Comparison of ENCODE assay signal across 8 mouse cellular contexts in genomic region chr11:120598283-120598989, GRCm38 (mm10). TPM values are rescaled to one million over a fixed set of nuclear protein-coding genes. Genes with fewer than 3 reads are reported as not detected.
DNase-seq lines count a peak whose midpoint lies in the region; ATAC-seq and TF ChIP-seq lines count a peak whose summit lies in the region.

Gene Alyref (minus strand): TSS chr11:120598365.
Gene Anapc11 (plus strand): TSS chr11:120598421.

- peak within 1 kb of the TSS; percentile 86 to 87 for H3K4me3 ChIP-seq in ES-E14 (ENCODE audit: insufficient read depth in 1 of 2, low read depth in 1 of 2, low read length in 2 of 2, poor library complexity in 1 of 2, severe bottlenecking in 1 of 2)
- H3K4me3 ChIP-seq in forebrain, embryonic 15.5 days, result peak within 1 kb of the TSS; percentile 99
- H3K4me3 ChIP-seq in lung, adult 2 months (replicated peaks; ENCODE audit: extremely low read depth, low read depth, low read length), result peak within 1 kb of the TSS; percentile 61

- no peaks in the 10 kb centered on the region for H3K9me3 ChIP-seq in ES-E14 (ENCODE audit: control insufficient read depth, insufficient read depth, low read depth, low read length)
- no peaks in the 10 kb centered on the region for H3K9me3 ChIP-seq in forebrain, embryonic 15.5 days

- intact Hi-C loops in heart, postnatal 25 days (cut with DNase I), result no loop called here

- peaks cover 43% of the 10 kb centered on the region for H3K36me3 ChIP-seq in ES-E14 (ENCODE audit: control insufficient read depth, insufficient read depth, low read length, poor library complexity, severe bottlenecking)
- H3K36me3 ChIP-seq in forebrain, embryonic 15.5 days, result peaks cover 44% of the 10 kb centered on the region

- H3K27ac ChIP-seq in ES-E14 (ENCODE audit: insufficient read depth, low read depth, low read length, poor library complexity, severe bottlenecking), result peak within 1 kb of the TSS; percentile 78
- H3K27ac ChIP-seq in forebrain, embryonic 15.5 days (replicated peaks), result peak within 1 kb of the TSS; percentile 90

- H3K4me2 ChIP-seq in forebrain, embryonic 15.5 days (replicated peaks), result peak within 1 kb of the TSS; percentile 87

- peak within 1 kb of the TSS; percentile 95 for H3K9ac ChIP-seq in ES-E14 (ENCODE audit: insufficient read depth, low read depth, low read length, poor library complexity, severe bottlenecking)
- H3K9ac ChIP-seq in forebrain, embryonic 15.5 days (replicated peaks), result peak within 1 kb of the TSS; percentile 98

- ATAC-seq in forebrain, embryonic 15.5 days (replicated peaks), result peak; percentile 98
- peak; percentile 92 for ATAC-seq in neutrophil, adult 5-6 weeks (ENCODE audit: extremely low read depth, insufficient number of reproducible peaks, low FRiP score, poor library complexity, severe bottlenecking)

- TF ChIP-seq POLR2A in lung, adult 2 months (IDR thresholded peaks at IDR 0.05; ENCODE audit: borderline replicate concordance, extremely low read depth, low read depth, low read length), result peak; percentile 71; the same call in 1 of the 2 replicates

- H3K27me3 ChIP-seq in forebrain, embryonic 15.5 days, result no peaks in the 10 kb centered on the region

- in situ Hi-C loops in ES-E14 (cut with MboI; ENCODE audit: low sequenced_read_pairs in 2 of 2, unreplicated experiment in 2 of 2), result no loop called here

- DNase-seq in ES-E14 (ENCODE audit: low read depth, low spot score), result peak; percentile 90
- DNase-seq in cerebellum, adult 11-12 months, result peak; percentile 91
- peak; percentile 87 for DNase-seq in heart, postnatal 25 days (ENCODE audit: low spot score)
- DNase-seq in layer of hippocampus, adult 18-20 months (ENCODE audit: low spot score in 2 of 2), result peak; percentile 91 to 95
- peak; percentile 93 for DNase-seq in lung, adult 2 months
- peak; percentile 88 to 89 for DNase-seq in thymus, adult 18-20 months

- under 1% methylated on average over 87 of the region's 88 CpGs for WGBS in forebrain, embryonic 15.5 days
- under 1% methylated on average over 88 of the region's 88 CpGs for WGBS in lung, adult 2 months

- no peak for TF ChIP-seq CTCF in lung, adult 2 months (IDR thresholded peaks at IDR 0.05; ENCODE audit: insufficient read depth, low read length)

- H3K4me1 ChIP-seq in ES-E14 (ENCODE audit: control insufficient read depth in 2 of 2, insufficient read depth in 2 of 2, low read length in 2 of 2, poor library complexity in 1 of 2), result peaks cover 4 to 7% of the 10 kb centered on the region in 2 experiments; a peak in 3 of 4 replicates
- peaks cover 31% of the 10 kb centered on the region for H3K4me1 ChIP-seq in forebrain, embryonic 15.5 days
- peaks cover 12% of the 10 kb centered on the region for H3K4me1 ChIP-seq in lung, adult 2 months (ENCODE audit: control insufficient read depth, insufficient read depth, low read length)

TF ChIP-seq in ES-E14, 5 proteins besides CTCF, POLR2A, EP300 and RAD21:
- TF ChIP-seq CHD2 (IDR thresholded peaks at IDR 0.05; ENCODE audit: low read depth, low read length), result no peak
- no peak for TF ChIP-seq HCFC1 (IDR thresholded peaks at IDR 0.05; ENCODE audit: borderline replicate concordance, insufficient read depth, low read length)
- no peak for TF ChIP-seq ZC3H11A (IDR thresholded peaks at IDR 0.05; ENCODE audit: borderline replicate concordance, low read depth, low read length)
- TF ChIP-seq MAFK (IDR thresholded peaks at IDR 0.05; ENCODE audit: insufficient read depth, low read depth, low read length), result no peak
- no peak for TF ChIP-seq ZNF384 (IDR thresholded peaks at IDR 0.05; ENCODE audit: low read depth, low read length)

RNA-seq across cellular contexts. Expression of gene Alyref, which starts in this region (rescaled TPM):
- 300 and 397 TPM in 2 replicates for total RNA-seq in ES-E14 (2012; rRNA removed)
- 372 and 388 TPM in 2 replicates for polyA plus RNA-seq in forebrain, embryonic 15.5 days (2015; fragmentation: Nextera tagmentation; extraction: Ambion mirVana)
- 10 to 100 TPM; 49.3 to 52.6 TPM for total RNA-seq in heart, postnatal 25 days (2021)
- total RNA-seq in layer of hippocampus, adult 18-20 months (2021), result 10 to 100 TPM; 60.5 to 70.0 TPM
- polyA plus RNA-seq in lung, adult 2 months (2012; rRNA removed), result 26.1 and 29.1 TPM in 2 replicates
- total RNA-seq in neutrophil, adult 5-6 weeks (2017), result 52.7 and 88.0 TPM in 2 replicates

RNA-seq across cellular contexts. Expression of gene Anapc11, which starts in this region (rescaled TPM):
- total RNA-seq in ES-E14 (2012; rRNA removed), result 87.4 and 98.4 TPM in 2 replicates
- 199 and 205 TPM in 2 replicates for polyA plus RNA-seq in forebrain, embryonic 15.5 days (2015; fragmentation: Nextera tagmentation; extraction: Ambion mirVana)
- 10 to 100 TPM; 82.6 to 90.3 TPM for total RNA-seq in heart, postnatal 25 days (2021)
- 10 to 100 TPM; 93.5 to 97.0 TPM for total RNA-seq in layer of hippocampus, adult 18-20 months (2021)
- polyA plus RNA-seq in lung, adult 2 months (2012; rRNA removed), result 136 and 159 TPM in 2 replicates
- total RNA-seq in neutrophil, adult 5-6 weeks (2017), result 15.7 and 22.0 TPM in 2 replicates

Comparison
In these comparisons a context has a peak if more than half of its experiments do, and no peak if none do; other contexts are left out.
1. Peak in every context shown above with its lines: DNase-seq, ATAC-seq, H3K4me3 ChIP-seq and H3K27ac ChIP-seq.
2. RNA of gene Alyref (polyA plus RNA-seq): 372 to 388 TPM in forebrain, embryonic 15.5 days; 26.1 to 29.1 TPM in lung, adult 2 months; every median in the first group is over 10 times any median in the second.